Mouse (Mus musculus) forebrain, embryonic 12.5 days (tissue): ENCODE measurements around the gene Hacd2. TPM values are rescaled to one million over a fixed set of nuclear protein-coding genes. Genes with fewer than 3 reads are reported as not detected.

Experiments
- ATAC-seq: fragments of 200-750 bp; cut with Nextera tagmentation; 2 replicates; pipeline ENCODE4 v1.8.0; 2017; ENCODE audit warnings: moderate TSS enrichment; ENCODE audit not compliant: low FRiP score
- H3K27ac ChIP-seq: fragments of 300-500 bp; sonication (generic); 2 replicates; pipeline ENCODE4 v1.5.1; 2016; ENCODE audit warnings: mild to moderate bottlenecking
- H3K27me3 ChIP-seq: fragments of 300-500 bp; sonication (generic); 2 replicates; pipeline ENCODE4 v1.6.1; 2016; ENCODE audit warnings: mild to moderate bottlenecking
- H3K36me3 ChIP-seq: fragments of 300-500 bp; sonication (generic); replicated peaks from 2 replicates; pipeline ENCODE4 v1.6.1; 2016; ENCODE audit warnings: mild to moderate bottlenecking
- H3K4me1 ChIP-seq: fragments of 300-500 bp; sonication (generic); 2 replicates; pipeline ENCODE4 v1.6.1; 2016
- H3K4me2 ChIP-seq: fragments of 300-500 bp; sonication (generic); 2 replicates; pipeline ENCODE4 v1.6.1; 2016; ENCODE audit warnings: mild to moderate bottlenecking, moderate library complexity
- H3K4me3 ChIP-seq: fragments of 300-500 bp; sonication (generic); replicated peaks from 2 replicates; pipeline ENCODE4 v1.5.1; 2016; ENCODE audit warnings: mild to moderate bottlenecking
- H3K9ac ChIP-seq: fragments of 300-500 bp; sonication (generic); 2 replicates; pipeline ENCODE4 v1.6.1; 2016; ENCODE audit warnings: mild to moderate bottlenecking
- H3K9me3 ChIP-seq: fragments of 300-500 bp; sonication (generic); 2 replicates; pipeline ENCODE4 v1.6.1; 2016
- WGBS: fragments of 180-500 bp; shearing (Covaris S2); methylation state at CpG from one replicate; pipeline ENCODE4 v1.1.7; 2016; 5-methylcytosine and 5-hydroxymethylcytosine counted together
- polyA plus RNA-seq: library from polyadenylated mRNA; unstranded; fragments of >200 nt; fragmentation: Nextera tagmentation; extraction: Ambion mirVana; gene quantifications from 2 replicates; pipeline ENCODE4 v1.2.1, GENCODE M21; 2016

The Hacd2 gene
- polyA plus RNA-seq, 1 experiment from 2014 or later = 44.0 TPM

DNA sequence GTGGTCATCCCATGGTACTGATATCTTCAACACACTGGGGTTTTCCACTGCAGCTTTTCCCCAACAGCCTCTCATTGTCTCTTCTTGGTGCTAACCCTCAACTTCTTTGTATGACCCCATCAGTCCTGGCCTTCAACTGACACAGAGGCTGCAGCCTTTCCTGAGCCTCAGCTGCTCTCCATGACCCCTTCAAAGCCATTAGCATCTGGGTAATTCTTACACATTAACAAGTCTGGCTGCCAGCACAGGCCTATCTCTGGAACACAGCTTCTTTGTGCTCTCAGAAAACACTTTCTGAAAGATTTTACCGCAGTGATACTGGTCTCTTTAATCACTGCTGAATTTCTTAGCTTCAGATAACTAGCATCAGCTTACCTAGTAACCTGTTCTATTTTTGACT, 17.9 kb downstream of the Hacd2 start:
- no peak for ATAC-seq
- H3K36me3 ChIP-seq = peaks cover 15% of the 10 kb centered on the region

DNA sequence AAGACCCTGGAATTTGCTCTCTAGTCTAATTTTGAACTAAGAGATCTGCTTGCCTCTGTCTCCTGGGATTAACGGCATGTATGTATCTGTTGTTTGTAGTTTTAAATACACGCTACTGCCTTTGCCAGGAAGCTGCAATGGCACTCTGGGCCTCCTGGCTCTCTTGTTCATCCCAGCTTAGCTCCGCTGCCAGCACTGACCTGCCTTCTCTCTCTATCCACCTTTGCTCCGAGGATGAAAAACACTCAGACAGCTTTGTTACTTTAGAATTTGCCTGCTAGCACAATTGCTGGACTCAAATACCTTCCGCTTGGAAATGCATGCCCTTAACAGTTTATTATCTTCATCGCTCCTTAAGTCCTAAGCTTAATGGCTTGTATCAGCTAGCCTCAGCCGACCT, 18.8 kb downstream of the Hacd2 start:
- H3K4me2 ChIP-seq = no peak overlapping the region
- H3K4me3 ChIP-seq = no peak overlapping the region
- WGBS = 85% methylated on average over 7 of the region's 7 CpGs
- H3K4me1 ChIP-seq = peaks cover 14% of the 10 kb centered on the region
- peaks cover under 1% of the 10 kb centered on the region; the same call in 1 of the 2 replicates for H3K27me3 ChIP-seq
- peaks cover 15% of the 10 kb centered on the region for H3K36me3 ChIP-seq
- no peak for ATAC-seq
- no peaks in the 10 kb centered on the region for H3K9me3 ChIP-seq
- no peak overlapping the region for H3K27ac ChIP-seq
- H3K9ac ChIP-seq = no peak overlapping the region

More for the DNA sequence above, 17.9 kb downstream of the Hacd2 start:
- Histone ChIP-seq H3K4me2 (no peak overlapping the region), H3K4me1 (peaks cover 14% of the 10 kb centered on the region), H3K27ac (no peak overlapping the region), H3K27me3 (no peaks in the 10 kb centered on the region), H3K9me3 (no peaks in the 10 kb centered on the region), H3K4me3 (no peak overlapping the region), H3K9ac (no peak overlapping the region)
- WGBS = 62% methylated on average over 1 of the region's 1 CpGs

DNA sequence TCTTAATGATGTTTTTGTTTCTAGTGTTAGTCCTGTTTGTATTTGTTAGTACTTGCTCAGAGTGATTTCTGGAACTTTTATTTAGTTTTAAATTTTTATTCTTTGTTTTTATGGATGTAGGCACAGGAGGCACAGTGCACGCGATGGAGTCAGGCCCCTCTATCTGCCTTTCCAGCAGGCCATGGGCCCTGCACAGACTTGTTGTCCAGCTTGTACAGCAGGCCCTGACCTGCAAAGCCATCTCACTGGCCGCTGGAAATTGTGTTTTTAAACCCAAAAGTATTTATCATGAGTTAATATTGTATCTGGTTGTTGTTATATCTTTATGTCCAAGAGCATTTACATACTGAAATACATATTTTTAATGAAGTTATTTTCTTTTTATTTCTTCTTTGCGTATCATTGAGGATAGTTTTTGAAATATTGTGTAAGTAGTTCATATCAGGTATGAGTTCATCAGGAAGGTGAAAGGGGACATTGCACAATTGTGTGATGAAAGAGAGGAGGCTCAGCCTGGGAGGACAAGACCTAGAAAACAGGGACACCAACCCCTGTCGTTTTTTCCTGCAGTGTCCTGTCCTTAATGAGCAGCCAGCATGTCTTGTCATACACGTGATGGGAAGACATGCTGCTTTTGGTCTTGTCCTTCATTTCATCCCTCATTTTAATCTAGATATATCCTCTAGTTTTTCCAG, 24.0 kb downstream of the Hacd2 start:
- no peak for ATAC-seq
- Histone ChIP-seq H3K4me1 (peaks cover 11% of the 10 kb centered on the region), H3K4me2 (no peak overlapping the region), H3K9ac (no peak overlapping the region), H3K27me3 (peaks cover 3% of the 10 kb centered on the region; the same call in 1 of the 2 replicates), H3K27ac (no peak overlapping the region), H3K9me3 (no peaks in the 10 kb centered on the region), H3K36me3 (peaks cover 3% of the 10 kb centered on the region), H3K4me3 (no peak overlapping the region)
- 80% methylated on average over 6 of the region's 6 CpGs for WGBS

DNA sequence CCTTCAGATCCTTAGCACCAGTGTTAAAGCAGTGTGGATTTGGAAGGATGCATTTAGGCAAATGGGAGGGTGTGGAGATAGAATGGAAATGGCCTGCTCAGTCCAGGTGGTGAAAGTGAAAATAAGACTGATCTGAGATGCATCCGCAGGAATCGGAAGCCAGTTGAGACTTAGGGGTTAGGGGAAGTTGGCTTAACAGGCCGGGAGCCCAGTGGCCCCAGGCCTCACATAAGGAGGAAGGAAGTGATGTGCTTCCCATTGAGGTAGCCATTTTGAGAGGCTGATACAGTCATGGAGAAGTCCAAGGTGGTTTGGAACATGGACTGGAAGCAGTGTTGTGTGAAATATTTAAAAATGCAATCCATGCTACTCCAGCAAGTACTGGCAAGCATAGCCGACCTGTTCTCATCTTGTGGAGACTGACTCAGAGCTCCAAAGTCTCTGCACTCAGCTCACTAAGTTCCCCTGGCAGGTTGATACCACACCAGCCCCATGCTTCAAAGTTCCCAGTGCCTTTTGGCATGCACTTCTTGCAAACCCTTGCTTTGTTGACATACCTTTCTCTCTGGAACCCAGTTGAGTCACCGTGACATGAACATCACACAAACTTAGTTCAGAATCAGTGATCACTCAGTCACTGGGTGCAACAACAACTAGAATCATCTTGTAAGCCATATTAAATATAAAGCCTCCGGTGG, 25.2 kb downstream of the Hacd2 start:
- Histone ChIP-seq H3K4me1 (peaks cover 11% of the 10 kb centered on the region), H3K4me2 (no peak overlapping the region), H3K9ac (no peak overlapping the region), H3K36me3 (no peaks in the 10 kb centered on the region; the same call in 1 of the 2 replicates), H3K27ac (no peak overlapping the region), H3K27me3 (peaks cover 3% of the 10 kb centered on the region; the same call in 1 of the 2 replicates), H3K9me3 (no peaks in the 10 kb centered on the region), H3K4me3 (no peak overlapping the region)
- 84% methylated on average over 6 of the region's 6 CpGs for WGBS
- no peak for ATAC-seq

DNA sequence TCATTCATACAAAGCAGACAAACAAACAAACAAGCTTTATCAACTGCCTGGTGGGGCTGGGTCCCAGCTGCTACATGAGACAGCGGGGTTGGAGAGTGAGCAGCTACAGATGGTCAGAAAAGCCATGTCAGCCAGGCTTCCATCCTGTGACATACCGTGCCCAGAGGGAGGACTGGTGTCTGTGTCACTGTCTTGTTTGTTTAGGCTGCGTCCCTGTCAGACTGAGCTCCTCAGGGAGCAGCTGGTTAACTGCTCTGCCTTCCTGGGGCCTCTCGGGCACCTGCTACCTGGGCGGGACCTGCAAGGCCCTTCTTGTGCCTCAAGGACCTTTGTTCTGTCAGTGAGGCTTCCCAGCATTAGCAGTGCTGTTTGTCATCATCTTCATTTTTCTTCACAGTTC, 28.8 kb downstream of the Hacd2 start:
- no peak overlapping the region for H3K27ac ChIP-seq
- H3K9me3 ChIP-seq = no peaks in the 10 kb centered on the region
- 63% methylated on average over 5 of the region's 5 CpGs for WGBS
- no peak for ATAC-seq
- no peak overlapping the region for H3K4me3 ChIP-seq
- H3K9ac ChIP-seq = no peak overlapping the region
- H3K4me2 ChIP-seq = no peak overlapping the region
- peaks cover 11% of the 10 kb centered on the region for H3K4me1 ChIP-seq
- H3K27me3 ChIP-seq = peaks cover under 1% of the 10 kb centered on the region; the same call in 1 of the 2 replicates
- H3K36me3 ChIP-seq = no peaks in the 10 kb centered on the region; the same call in 1 of the 2 replicates

DNA sequence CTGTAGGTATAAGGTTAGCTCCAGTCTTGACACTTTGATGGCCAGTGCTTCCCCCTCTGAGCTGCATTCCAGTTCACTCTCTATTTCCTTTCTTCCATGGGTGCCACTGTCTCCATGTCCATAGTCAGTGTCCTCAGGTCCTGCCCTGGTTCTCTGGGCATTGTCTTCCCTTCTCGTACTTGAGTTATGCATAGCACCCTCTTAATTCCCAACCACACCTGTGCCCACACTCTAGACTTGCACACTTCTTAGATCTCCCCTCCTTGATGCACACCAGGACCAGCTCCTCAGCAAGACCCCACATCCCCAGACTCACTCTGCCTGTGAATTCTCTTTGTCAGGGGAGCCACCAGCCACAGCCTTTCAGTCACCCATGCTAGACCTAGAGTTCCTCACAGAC, 30.0 kb downstream of the Hacd2 start:
- Histone ChIP-seq H3K4me2 (no peak overlapping the region), H3K4me3 (no peak overlapping the region), H3K27me3 (no peaks in the 10 kb centered on the region), H3K9me3 (no peaks in the 10 kb centered on the region), H3K4me1 (peaks cover 11% of the 10 kb centered on the region), H3K9ac (no peak overlapping the region), H3K27ac (no peak overlapping the region), H3K36me3 (no peaks in the 10 kb centered on the region; the same call in 1 of the 2 replicates)
- 96% methylated on average over 1 of the region's 1 CpGs for WGBS
- no peak for ATAC-seq

DNA sequence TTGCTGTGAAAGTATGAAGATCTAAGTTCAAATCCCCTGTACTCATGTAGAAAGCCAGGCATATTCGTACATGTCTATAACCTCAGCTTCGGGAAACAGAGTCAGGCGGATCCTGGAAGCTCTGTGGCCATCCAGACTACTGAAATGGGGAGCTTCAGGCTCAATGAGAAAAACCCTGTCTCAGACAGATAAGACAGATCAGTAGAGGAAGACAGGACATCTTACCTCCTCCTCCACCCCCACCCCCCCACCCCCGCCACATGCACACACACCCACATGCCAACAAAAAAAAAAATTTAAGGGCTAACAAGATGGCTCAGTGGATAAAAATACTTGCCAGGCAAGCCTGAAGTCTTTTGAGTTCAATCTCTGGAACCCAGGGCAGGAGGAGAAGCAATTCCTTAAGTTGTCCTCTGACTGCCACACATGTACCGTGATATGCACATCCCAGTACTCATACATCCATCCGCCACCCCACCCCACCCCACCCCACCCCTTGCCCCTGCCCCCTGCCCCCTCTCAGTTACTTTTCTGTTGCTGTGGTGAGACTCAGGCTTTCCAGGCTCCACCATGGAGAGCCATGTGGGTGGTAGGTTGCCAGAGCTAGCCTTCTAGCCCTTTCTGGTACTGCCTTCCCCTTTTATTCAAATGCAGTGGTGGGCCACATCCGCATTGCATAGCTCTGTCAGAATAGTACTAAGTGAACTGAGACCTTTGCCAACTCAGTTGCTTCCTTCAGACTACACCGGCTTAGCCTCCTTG, 32.4 kb downstream of the Hacd2 start:
- H3K4me2 ChIP-seq = no peak overlapping the region
- H3K36me3 ChIP-seq = peaks cover 2% of the 10 kb centered on the region; the same call in 1 of the 2 replicates
- ATAC-seq = no peak
- no peaks in the 10 kb centered on the region for H3K27me3 ChIP-seq
- H3K9me3 ChIP-seq = no peaks in the 10 kb centered on the region
- no peaks in the 10 kb centered on the region for H3K4me1 ChIP-seq
- H3K4me3 ChIP-seq = no peak overlapping the region
- H3K9ac ChIP-seq = no peak overlapping the region
- H3K27ac ChIP-seq = no peak overlapping the region
- 92% methylated on average over 8 of the region's 8 CpGs for WGBS

DNA sequence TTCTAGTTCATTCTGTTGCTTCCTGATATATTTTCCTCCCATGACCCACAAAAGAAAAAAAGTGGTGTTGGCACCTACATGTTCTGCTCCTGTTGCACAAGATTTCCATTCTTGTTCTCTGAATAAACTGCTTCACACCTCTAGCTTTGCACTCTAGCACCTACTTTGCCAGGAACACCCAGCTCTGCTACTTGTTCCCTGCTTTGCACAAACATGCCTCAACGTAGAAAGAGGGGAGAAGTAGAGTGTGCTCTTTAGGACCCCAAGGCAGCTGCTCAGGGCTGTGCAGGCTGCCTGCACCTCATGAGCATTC, 32.9 kb downstream of the Hacd2 start:
- WGBS = 96% methylated on average over 1 of the region's 1 CpGs
- H3K9ac ChIP-seq = no peak overlapping the region
- no peak overlapping the region for H3K27ac ChIP-seq
- H3K9me3 ChIP-seq = no peaks in the 10 kb centered on the region
- H3K36me3 ChIP-seq = peaks cover 2% of the 10 kb centered on the region; the same call in 1 of the 2 replicates
- no peak for ATAC-seq
- no peaks in the 10 kb centered on the region for H3K27me3 ChIP-seq
- no peaks in the 10 kb centered on the region for H3K4me1 ChIP-seq
- no peak overlapping the region for H3K4me3 ChIP-seq
- H3K4me2 ChIP-seq = no peak overlapping the region

DNA sequence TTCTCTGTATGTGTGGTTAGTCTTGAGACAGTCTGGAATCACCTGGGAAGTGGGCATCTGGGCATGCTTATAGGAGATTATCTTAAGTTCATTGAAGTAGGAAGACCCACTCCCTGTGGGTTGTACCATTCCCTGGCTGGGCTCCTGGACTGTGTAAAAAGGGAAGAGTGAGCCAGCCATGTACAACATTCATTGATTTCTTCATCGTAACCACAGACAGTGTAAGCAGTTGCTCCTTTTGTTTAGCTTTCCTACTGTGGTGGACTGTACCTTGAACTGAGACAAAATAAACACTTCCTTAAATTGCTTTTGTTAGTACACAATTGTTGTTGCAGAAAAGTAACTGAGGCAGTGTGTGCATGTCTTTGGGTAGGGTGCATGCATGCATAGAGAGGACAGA, 33.6 kb downstream of the Hacd2 start:
- H3K36me3 ChIP-seq = peaks cover 2% of the 10 kb centered on the region; the same call in 1 of the 2 replicates
- H3K4me3 ChIP-seq = no peak overlapping the region
- H3K9ac ChIP-seq = no peak overlapping the region
- no peaks in the 10 kb centered on the region for H3K9me3 ChIP-seq
- H3K27me3 ChIP-seq = no peaks in the 10 kb centered on the region
- H3K4me2 ChIP-seq = no peak overlapping the region
- 89% methylated on average over 1 of the region's 1 CpGs for WGBS
- ATAC-seq = no peak
- H3K4me1 ChIP-seq = no peaks in the 10 kb centered on the region
- no peak overlapping the region for H3K27ac ChIP-seq

DNA sequence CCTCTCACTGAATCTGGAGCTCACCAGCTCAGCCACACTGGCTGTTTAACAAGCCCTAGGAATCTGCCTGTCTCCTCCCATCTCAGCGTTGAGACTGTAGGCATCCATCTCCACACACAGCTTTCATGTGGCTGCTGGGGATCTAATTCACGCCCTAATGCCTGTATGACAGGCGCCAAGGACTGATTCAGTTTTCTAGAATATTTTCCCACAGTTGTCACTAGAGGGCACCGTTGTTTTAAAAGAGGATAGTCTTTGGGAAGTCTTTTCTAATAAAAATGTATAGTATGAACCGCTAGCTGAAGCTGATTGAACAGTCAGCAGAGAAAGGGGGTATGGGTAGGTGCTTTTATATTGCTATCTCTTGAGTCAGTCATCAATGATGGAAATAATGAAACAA, 34.1 kb downstream of the Hacd2 start:
- peak; percentile 27; the same call in 1 of the 2 replicates for ATAC-seq
- H3K27me3 ChIP-seq = no peaks in the 10 kb centered on the region
- H3K9ac ChIP-seq = no peak overlapping the region
- no peaks in the 10 kb centered on the region for H3K9me3 ChIP-seq
- no peaks in the 10 kb centered on the region for H3K4me1 ChIP-seq
- H3K27ac ChIP-seq = no peak overlapping the region
- H3K4me2 ChIP-seq = no peak overlapping the region
- H3K36me3 ChIP-seq = peaks cover 2% of the 10 kb centered on the region; the same call in 1 of the 2 replicates
- WGBS = 40% methylated on average over 5 of the region's 5 CpGs
- no peak overlapping the region for H3K4me3 ChIP-seq

DNA sequence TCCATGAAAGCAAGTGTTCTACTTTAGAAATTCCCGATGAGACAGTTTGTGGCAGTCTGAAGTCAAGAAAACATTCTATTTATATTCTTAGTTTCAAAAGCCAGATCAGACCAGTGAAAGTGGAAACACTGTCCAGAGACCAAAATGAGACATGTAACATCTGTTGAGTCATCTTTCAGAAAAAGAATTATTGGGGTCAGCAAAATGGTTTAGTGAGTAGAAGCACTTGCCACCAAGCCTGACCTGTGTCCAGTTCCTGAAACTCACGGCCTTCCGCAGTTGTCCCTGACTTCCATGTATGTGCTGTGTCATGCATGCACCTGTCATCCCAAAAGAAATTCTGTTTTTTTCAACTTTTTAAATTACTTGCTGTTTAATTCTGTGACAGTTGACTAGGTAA, 34.6 kb downstream of the Hacd2 start:
- Histone ChIP-seq H3K9me3 (no peaks in the 10 kb centered on the region), H3K4me2 (no peak overlapping the region), H3K27ac (no peak overlapping the region), H3K4me1 (no peaks in the 10 kb centered on the region), H3K4me3 (no peak overlapping the region), H3K36me3 (peaks cover 2% of the 10 kb centered on the region; the same call in 1 of the 2 replicates), H3K27me3 (no peaks in the 10 kb centered on the region), H3K9ac (no peak overlapping the region)
- no peak for ATAC-seq
- 91% methylated on average over 3 of the region's 3 CpGs for WGBS

DNA sequence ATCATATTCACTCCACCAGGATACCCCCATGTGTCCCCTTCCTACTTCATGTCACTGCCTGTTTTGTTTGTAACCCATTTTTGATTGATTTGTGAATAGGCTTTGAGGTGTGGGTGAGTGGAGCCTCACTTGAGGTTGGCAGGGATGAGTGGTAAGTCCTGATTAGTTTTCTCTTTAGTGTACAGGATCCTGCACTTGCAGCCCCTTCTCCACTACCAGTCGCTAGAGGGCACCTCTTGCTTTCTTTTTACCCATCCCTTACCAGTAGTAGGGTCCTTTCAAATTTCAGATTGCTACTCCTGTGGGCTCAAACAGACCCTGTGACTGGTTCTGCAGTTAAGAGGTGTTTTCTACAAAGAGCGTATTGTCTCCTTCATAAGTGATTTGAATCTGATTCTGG, 38.8 kb downstream of the Hacd2 start:
- Histone ChIP-seq H3K27me3 (no peaks in the 10 kb centered on the region), H3K9me3 (no peaks in the 10 kb centered on the region), H3K27ac (no peak overlapping the region), H3K4me2 (no peak overlapping the region), H3K9ac (no peak overlapping the region), H3K36me3 (peaks cover 7% of the 10 kb centered on the region; the same call in 1 of the 2 replicates), H3K4me1 (peaks cover 3% of the 10 kb centered on the region), H3K4me3 (no peak overlapping the region)
- WGBS = 58% methylated on average over 2 of the region's 2 CpGs
- ATAC-seq = no peak
